Mouse (Mus musculus) layer of hippocampus, adult 18-20 months (tissue): Measurements from ENCODE around the gene Hdx. TPM values are rescaled to one million over a fixed set of nuclear protein-coding genes. Genes with fewer than 3 reads are reported as not detected.

ENCODE experiments used
- DNase-seq, 2 experiments: peaks; one replicate each; pipeline ENCODE4 v3.0.0; 2022; ENCODE audit warnings: low spot score in 2 of 2
- long read RNA-seq: library from polyadenylated mRNA; stranded (forward); transcript quantifications from one replicate; pipeline ENCODE4 v2.0.0, GENCODE M21; 2021
- total RNA-seq, 2 experiments: library from RNA; stranded (reverse); gene quantifications; 2 replicates each; pipeline ENCODE4 v1.2.3; 2021

Gene Hdx
- total RNA-seq = 1 to 10 TPM; 3.3 to 3.4 TPM
- long read RNA-seq = 0 reads

- peak; percentile 61 to 69 for DNase-seq
These were observed at the start of gene Hdx for GRCm38 (mm10) chrX:111696356-111697282. Gene Hdx (minus strand): TSS chrX:111697079.

DNA sequence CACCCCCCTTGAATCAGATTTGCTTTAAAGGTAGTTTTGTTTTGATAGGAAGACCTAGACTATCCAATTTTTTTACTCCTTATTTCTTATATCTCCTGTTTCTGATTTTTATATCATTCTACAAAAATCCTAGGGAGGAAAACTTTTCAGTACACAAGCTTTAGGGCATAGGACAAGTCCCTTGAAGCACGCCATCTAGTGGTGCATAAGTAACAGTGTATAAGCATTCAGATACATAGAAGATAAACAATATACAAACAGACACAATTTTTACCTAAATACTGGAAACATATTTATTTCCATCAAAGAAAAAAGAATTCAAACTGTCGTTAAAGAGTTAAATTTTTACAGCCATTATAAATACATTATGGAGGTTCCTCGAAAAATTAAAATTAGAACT is 11.2 kb downstream of the Hdx start:
- DNase-seq = no peak

DNA sequence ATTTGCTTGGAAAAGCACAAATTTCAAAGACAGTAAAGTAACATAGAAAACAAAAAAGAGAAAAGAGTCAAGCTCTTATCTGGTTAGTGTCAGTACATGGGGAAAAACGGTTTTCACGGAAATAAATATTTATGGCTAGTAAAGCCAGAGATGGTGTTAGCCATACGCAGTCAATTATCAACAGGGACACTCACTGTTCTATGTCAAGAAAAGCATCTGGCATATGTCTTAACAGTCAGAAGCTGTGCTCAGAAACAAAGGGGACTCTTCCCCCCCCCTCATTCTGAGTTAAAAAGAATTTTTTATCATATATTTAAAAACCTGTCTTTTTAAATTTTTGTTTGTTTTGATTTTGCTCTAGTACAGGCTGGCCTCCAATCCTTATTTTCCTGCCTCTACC is 25.2 kb downstream of the Hdx start:
- no peak for DNase-seq

DNA sequence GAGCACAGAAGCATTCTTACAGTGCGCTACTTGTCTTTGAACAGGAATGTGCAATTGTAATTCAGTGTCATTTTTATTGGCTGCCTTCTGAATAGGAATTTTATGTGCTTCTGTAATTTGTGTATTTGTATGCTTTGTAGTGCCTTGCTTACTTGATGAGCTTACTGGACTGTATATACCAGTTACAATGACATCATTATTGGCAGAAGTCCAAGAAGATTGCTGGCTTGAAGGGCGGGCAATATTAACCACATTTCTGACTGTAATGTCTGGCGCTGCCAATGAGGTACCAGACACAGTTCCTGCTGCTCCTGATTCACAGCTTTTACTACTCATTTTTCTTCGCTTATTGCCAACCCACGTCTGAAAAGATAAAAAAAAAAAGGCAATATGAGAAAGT is 36.5 kb downstream of the Hdx start:
- DNase-seq = no peak

DNA sequence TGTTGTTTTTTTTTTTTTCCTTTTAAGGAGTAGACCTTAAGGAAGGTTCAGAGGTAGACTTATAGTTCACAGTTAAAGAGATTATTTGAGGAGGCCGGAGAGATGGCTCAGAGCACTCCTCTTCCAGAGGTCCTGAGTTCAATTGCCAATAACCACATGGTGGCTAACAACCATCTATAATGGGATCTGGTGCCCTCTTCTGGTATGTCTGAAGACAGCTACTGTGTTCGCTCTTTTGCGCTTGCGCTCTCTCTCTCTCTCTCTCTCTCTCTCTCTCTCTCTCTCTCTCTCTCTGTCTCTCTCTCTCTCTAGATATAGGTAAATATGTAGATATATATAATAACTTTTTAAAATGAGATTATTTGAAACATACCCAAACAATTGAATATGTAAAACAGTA is 38.2 kb downstream of the Hdx start:
- no peak for DNase-seq

DNA sequence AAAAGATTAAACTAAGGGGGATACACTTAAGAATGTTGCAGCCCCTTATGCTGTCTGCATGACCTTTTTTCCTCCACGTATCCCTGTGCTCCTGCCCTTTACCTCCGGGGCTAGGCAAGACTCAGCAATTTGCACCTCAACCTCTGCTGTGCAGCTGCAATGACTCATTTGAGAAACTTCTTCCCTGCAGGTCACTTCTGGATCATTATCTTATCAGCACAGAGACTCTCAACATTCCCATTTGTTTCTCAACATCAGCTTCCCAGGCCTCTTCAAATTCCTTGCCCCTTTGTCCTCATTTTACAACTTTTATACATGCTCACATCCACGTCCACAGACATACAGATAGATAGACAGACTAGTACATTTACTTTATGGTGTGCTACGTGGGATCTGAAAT is 51.9 kb downstream of the Hdx start:
- no peak for DNase-seq

DNA sequence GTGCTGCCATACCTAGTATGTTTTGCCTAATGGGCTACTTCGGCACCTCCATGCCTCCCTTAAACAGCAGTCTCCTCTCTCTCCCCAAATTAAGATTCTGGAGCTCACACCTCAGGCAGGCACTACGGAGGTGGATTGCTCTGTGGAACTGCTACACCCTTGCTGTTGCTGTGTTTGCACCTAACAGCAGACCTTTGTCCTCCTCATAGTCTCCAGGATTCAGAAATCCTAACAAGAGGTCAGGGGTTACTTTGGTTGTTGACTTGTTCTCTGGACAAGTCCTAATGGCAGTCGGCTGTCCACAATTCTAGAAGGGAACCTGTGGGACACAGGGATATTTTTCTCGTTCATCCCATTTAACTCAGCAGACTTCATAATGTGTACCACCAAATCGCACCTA is 56.3 kb downstream of the Hdx start:
- DNase-seq = no peak

- no peak for DNase-seq
These were observed 99.2 kb downstream of the Hdx start for GRCm38 (mm10) chrX:111597631-111598161.

GRCm38 (mm10) chrX:111587616-111588015 is 109.3 kb downstream of the Hdx start:
- no peak for DNase-seq

GRCm38 (mm10) chrX:111577044-111577443 is 119.8 kb downstream of the Hdx start:
- DNase-seq = no peak

GRCm38 (mm10) chrX:111537859-111538258 is 159.0 kb downstream of the Hdx start, which contains the start of gene Rps6ka6:
Gene Rps6ka6 (minus strand): TSS chrX:111537959.
- DNase-seq = no peak

Other genes starting within 250 kb of the Hdx start
- 1 to 10 TPM; 3.5 to 4.3 TPM for gene Rps6ka6, start 159.1 kb downstream of the Hdx start, total RNA-seq
- not detected for gene Gm45194, start 194.3 kb upstream of the Hdx start, total RNA-seq